Mouse (Mus musculus): ENCODE results near the gene Rpl36-ps4. TPM values are rescaled to one million over a fixed set of nuclear protein-coding genes. Genes with fewer than 3 reads are reported as not detected.
A peak's percentile ranks its signal among the peaks of the same experiment; 100 is the strongest.
"Not testable (repeated sequence)": the region's sequence is repeated elsewhere in the genome, so short reads cannot be mapped to it uniquely, and the experiment has no call there.

The Rpl36-ps4 gene
- total RNA-seq, 2 experiments from 2014 or later: not detected

GRCm38 (mm10) chr17:87948965-87949584 is 28.3 kb downstream of the Rpl36-ps4 start:
- DNase-seq: peak; percentile 60

DNA sequence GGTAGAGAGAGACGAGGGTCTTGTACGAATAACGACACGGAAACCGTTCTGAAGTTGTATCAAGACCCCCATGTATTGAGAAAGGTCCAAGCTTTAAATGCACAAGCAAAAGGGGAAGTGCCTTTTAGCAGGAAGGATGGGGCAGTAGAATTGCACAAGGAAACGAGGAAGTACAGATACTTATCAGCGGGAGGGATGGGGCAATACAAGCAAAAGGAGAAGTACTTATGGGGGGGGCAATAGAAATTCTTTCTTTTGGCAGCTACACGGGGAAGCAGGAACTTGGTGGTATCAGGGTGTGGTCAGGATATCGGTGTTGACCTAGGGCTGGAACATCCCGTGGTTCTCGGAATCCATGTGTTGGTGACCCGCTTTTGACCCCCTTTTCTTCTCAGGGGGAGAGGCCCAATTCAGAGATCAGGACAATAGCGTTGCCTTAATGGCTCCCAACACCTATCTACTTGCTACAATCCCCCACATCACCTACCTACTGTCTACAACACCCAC is 33.9 kb downstream of the Rpl36-ps4 start:
- not testable (repeated sequence) for DNase-seq

DNA sequence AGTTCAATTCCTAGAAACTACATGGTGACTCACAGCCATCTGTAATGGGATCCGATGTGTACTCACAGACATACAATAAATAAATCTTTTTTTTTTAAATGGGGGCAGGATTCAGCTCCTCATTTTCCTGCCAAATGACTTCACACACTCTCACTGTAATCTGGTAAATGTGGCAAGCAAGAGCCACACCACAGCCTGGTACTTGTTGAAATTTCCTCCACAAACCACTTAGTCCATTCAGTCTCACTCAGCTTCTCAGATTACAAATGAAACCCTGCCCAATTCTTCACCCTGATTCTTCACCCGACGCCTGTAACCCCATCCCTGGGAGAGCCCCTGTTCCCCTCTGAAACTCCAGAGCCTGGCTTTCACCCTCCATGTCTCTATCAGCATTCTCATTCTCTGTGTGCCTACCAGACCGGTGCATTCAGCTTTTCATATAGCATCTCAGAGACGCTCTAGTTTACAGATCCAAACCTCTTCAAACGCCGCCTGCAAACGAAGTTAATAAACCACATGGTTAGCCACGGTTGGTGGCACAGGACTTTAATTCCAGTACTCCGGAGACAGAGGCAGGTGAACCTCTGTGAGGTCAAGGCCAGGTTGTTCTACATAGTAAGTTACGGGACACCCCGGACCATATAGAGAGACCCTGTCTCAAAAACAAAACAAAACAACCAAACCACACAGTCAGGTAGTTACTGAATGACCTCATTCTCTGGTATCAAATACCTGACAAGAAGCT is 36.5 kb downstream of the Rpl36-ps4 start:
- no peak for DNase-seq

DNA sequence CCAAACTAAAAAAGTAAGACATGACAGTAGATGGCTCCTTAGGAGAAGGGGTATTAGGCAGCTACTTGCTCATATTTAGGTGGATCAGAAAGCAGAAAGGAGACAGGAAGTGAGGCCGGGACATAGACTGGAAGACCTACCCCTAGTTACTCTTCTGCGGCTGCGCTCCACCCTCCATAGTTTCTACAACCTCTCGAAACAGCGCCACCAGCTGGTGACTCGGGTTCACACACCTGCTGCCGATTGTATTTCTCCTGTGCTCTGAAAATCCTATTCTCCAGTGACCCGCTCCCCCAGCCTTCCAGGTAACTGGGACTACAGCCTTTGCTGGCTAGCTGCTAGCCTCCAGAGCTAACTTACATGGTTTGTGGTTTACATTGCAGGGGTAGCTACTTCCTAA is 37.5 kb downstream of the Rpl36-ps4 start:
- no peak for DNase-seq

DNA sequence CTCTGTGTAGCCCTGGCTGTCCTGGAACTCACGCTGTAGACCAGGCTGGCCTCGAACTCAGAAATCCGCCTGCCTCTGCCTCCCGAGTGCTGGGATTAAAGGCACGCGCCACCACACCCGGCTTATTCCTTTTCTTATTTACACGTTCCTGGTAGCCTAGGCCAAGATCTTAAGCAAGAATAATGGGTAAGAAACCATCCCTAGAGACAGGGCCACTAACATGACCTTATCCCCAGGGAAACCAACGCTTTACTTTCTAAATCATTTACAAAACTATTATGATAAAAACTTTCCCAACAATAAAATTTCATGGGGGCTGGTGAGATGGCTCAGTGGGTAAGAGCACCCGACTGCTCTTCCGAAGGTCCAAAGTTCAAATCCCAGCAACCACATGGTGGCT is 38.6 kb downstream of the Rpl36-ps4 start:
- DNase-seq: not testable (repeated sequence)

DNA sequence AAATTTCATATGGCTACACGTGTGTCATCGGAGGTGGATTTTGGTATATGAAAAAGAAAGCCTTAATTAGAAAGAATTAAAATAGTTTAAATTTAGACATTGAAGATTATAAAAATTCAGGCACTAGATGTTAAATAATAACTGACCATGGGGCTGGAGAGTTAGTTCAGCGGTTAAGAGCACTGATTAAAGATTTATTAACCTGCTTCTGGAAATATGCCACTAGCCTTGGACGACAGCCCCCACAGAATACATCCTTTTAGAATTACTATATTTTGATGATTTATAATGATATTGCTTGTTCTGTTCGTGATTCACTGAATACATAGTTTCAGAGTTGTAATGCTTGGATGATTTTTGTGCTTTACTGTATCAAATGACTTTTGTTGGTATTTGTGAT is 39.2 kb downstream of the Rpl36-ps4 start:
- not testable (repeated sequence) for DNase-seq

GRCm38 (mm10) chr17:87963081-87964075 is 42.6 kb downstream of the Rpl36-ps4 start:
- no peak for DNase-seq

DNA sequence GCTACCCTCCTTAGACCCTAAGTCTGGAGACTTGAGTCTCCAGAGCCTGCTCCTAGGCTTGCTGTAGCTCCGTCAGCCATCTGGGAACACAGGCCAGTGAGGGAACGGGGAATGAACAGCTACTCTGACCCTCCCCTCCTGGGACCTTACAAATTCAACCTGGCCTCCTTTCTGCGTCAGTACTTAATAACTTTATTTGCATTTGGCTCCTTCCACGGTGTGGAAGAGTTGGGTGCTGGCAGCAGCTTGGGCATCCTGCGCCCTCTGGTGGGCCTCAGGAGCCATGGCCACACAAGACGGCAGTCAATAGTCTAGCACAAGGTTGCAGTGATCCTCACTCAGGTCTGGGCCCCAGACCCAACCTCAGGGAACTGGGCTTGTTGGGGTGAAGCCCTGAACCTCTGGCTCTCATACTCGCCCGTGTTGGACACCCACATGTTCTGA is 47.7 kb downstream of the Rpl36-ps4 start:
- not testable (repeated sequence) for DNase-seq

Other genes with a start within 250 kb of the Rpl36-ps4 start
- 1 to 10 TPM; 7.8 to 9.5 TPM for gene Msh2, start 248.6 kb upstream of the Rpl36-ps4 start, total RNA-seq (2021)
- gene Kcnk12, start 123.0 kb upstream of the Rpl36-ps4 start, total RNA-seq (2021): not detected
- 1 to 10 TPM; 3.4 to 3.6 TPM for gene Msh6, start 54.1 kb downstream of the Rpl36-ps4 start, total RNA-seq (2021)
- gene Fbxo11, start 144.3 kb downstream of the Rpl36-ps4 start, total RNA-seq (2021): 10 to 100 TPM; 27.0 to 27.2 TPM

Data from gastrocnemius, postnatal 25 days (tissue).